Mouse (Mus musculus) urinary bladder, postnatal 14 days (tissue): Measurements from ENCODE around the gene Ppib.

Source experiments
- DNase-seq: peaks from one replicate; pipeline ENCODE4 v3.0.0; 2021; ENCODE audit warnings: low spot score

Gene Ppib

GRCm38 (mm10) chr9:66078072-66078471, 18.1 kb downstream of the Ppib start:
- DNase-seq = no peak

- DNase-seq = no peak
Measured at GRCm38 (mm10) chr9:66078493-66078892, 18.5 kb downstream of the Ppib start.

- no peak for DNase-seq
Measured at GRCm38 (mm10) chr9:66080804-66081459, 20.9 kb downstream of the Ppib start.

GRCm38 (mm10) chr9:66081999-66082398, 22.0 kb downstream of the Ppib start:
- no peak for DNase-seq

- DNase-seq = no peak
Measured at GRCm38 (mm10) chr9:66084171-66084570, 24.1 kb downstream of the Ppib start.

GRCm38 (mm10) chr9:66087062-66087461, 27.0 kb downstream of the Ppib start:
- DNase-seq = no peak

- peak; percentile 40 for DNase-seq
Measured at GRCm38 (mm10) chr9:66088411-66088810, 28.4 kb downstream of the Ppib start.

GRCm38 (mm10) chr9:66090593-66091244, 30.7 kb downstream of the Ppib start:
- DNase-seq = no peak

GRCm38 (mm10) chr9:66091327-66092231, 31.6 kb downstream of the Ppib start:
- no peak for DNase-seq

GRCm38 (mm10) chr9:66092664-66093063, 32.6 kb downstream of the Ppib start:
- DNase-seq = no peak

- DNase-seq = no peak
Measured at GRCm38 (mm10) chr9:66101577-66101976, 41.6 kb downstream of the Ppib start.

- no peak for DNase-seq
Measured at GRCm38 (mm10) chr9:66102668-66103067, 42.6 kb downstream of the Ppib start.

- DNase-seq = no peak
Measured at GRCm38 (mm10) chr9:66104601-66105000, 44.6 kb downstream of the Ppib start.

- no peak for DNase-seq
Measured at GRCm38 (mm10) chr9:66105168-66105567, 45.1 kb downstream of the Ppib start.

GRCm38 (mm10) chr9:66109574-66109973, 49.6 kb downstream of the Ppib start:
- DNase-seq = no peak

- DNase-seq = no peak
Measured at GRCm38 (mm10) chr9:66110126-66110525, 50.1 kb downstream of the Ppib start.

- DNase-seq = no peak
Measured at GRCm38 (mm10) chr9:66110611-66111379, 50.8 kb downstream of the Ppib start.

- DNase-seq = no peak
Measured at GRCm38 (mm10) chr9:66114341-66114740, 54.3 kb downstream of the Ppib start.
